Mouse (Mus musculus): Measurements from ENCODE around the gene Tmem253. TPM values are rescaled to one million over a fixed set of nuclear protein-coding genes. Genes with fewer than 3 reads are reported as not detected.

Gene Tmem253
- total and polyA plus RNA-seq, 3 experiments: 2.2 to 4.2 (median 3.8) TPM

GRCm38 (mm10) chr14:51989461-51989970, 25.9 kb upstream of the Tmem253 start:
- H3K27me3 ChIP-seq (ENCODE audit: control insufficient read depth, insufficient read depth, low read length): no peaks in the 10 kb centered on the region
- H3K4me3 ChIP-seq: no peak overlapping the region
- H3K9ac ChIP-seq (ENCODE audit: low read depth, low read length): no peak overlapping the region
- DNase-seq: peak in 1 of 2 experiments; percentile 19
- no peaks in the 10 kb centered on the region for H3K4me1 ChIP-seq (ENCODE audit: control insufficient read depth, insufficient read depth, low read length)
- WGBS: 72% methylated on average over 12 of the region's 12 CpGs
- H3K27ac ChIP-seq: peak overlapping the region; percentile 26
- no peaks in the 10 kb centered on the region for H3K79me2 ChIP-seq (replicated peaks; ENCODE audit: control insufficient read depth, insufficient read depth, low read length)
- no peaks in the 10 kb centered on the region for H3K36me3 ChIP-seq (ENCODE audit: control insufficient read depth, insufficient read depth, low read length)
- TF ChIP-seq CTCF (IDR thresholded peaks at IDR 0.05) (no peak), EP300 (IDR thresholded peaks at IDR 0.05; ENCODE audit: insufficient read depth, low read depth, low read length) (no peak), POLR2A (IDR thresholded peaks at IDR 0.05; ENCODE audit: insufficient read depth, low read depth, low read length) (no peak)
- intact Hi-C loops (cut with DNase I): no loop called here

GRCm38 (mm10) chr14:51994453-51994852, 21.0 kb upstream of the Tmem253 start:
- WGBS: 84% methylated on average over 4 of the region's 4 CpGs
- no peaks in the 10 kb centered on the region for H3K27me3 ChIP-seq (ENCODE audit: control insufficient read depth, insufficient read depth, low read length)
- no peak for DNase-seq
- H3K9ac ChIP-seq (ENCODE audit: low read depth, low read length): no peak overlapping the region
- H3K27ac ChIP-seq: no peak overlapping the region
- H3K79me2 ChIP-seq (replicated peaks; ENCODE audit: control insufficient read depth, insufficient read depth, low read length): no peaks in the 10 kb centered on the region
- TF ChIP-seq EP300 (IDR thresholded peaks at IDR 0.05; ENCODE audit: insufficient read depth, low read depth, low read length) (no peak), POLR2A (IDR thresholded peaks at IDR 0.05; ENCODE audit: insufficient read depth, low read depth, low read length) (no peak), CTCF (IDR thresholded peaks at IDR 0.05) (no peak)
- H3K36me3 ChIP-seq (ENCODE audit: control insufficient read depth, insufficient read depth, low read length): no peaks in the 10 kb centered on the region
- intact Hi-C loops (cut with DNase I): no loop called here
- H3K4me1 ChIP-seq (ENCODE audit: control insufficient read depth, insufficient read depth, low read length): no peaks in the 10 kb centered on the region
- H3K4me3 ChIP-seq: no peak overlapping the region

GRCm38 (mm10) chr14:51995219-51995871, 20.1 kb upstream of the Tmem253 start:
- H3K27ac ChIP-seq: no peak overlapping the region
- no peaks in the 10 kb centered on the region for H3K4me1 ChIP-seq (ENCODE audit: control insufficient read depth, insufficient read depth, low read length)
- TF ChIP-seq CTCF (IDR thresholded peaks at IDR 0.05) (no peak), POLR2A (IDR thresholded peaks at IDR 0.05; ENCODE audit: insufficient read depth, low read depth, low read length) (no peak), EP300 (IDR thresholded peaks at IDR 0.05; ENCODE audit: insufficient read depth, low read depth, low read length) (no peak)
- no peak overlapping the region for H3K9ac ChIP-seq (ENCODE audit: low read depth, low read length)
- H3K4me3 ChIP-seq: no peak overlapping the region
- H3K27me3 ChIP-seq (ENCODE audit: control insufficient read depth, insufficient read depth, low read length): no peaks in the 10 kb centered on the region
- no peaks in the 10 kb centered on the region for H3K36me3 ChIP-seq (ENCODE audit: control insufficient read depth, insufficient read depth, low read length)
- WGBS: 67% methylated on average over 12 of the region's 12 CpGs
- intact Hi-C loops (cut with DNase I): no loop called here
- no peak for DNase-seq
- H3K79me2 ChIP-seq (replicated peaks; ENCODE audit: control insufficient read depth, insufficient read depth, low read length): no peaks in the 10 kb centered on the region

- Histone ChIP-seq H3K36me3 (ENCODE audit: control insufficient read depth, insufficient read depth, low read length) (no peaks in the 10 kb centered on the region), H3K4me1 (ENCODE audit: control insufficient read depth, insufficient read depth, low read length) (no peaks in the 10 kb centered on the region), H3K4me3 (no peak overlapping the region), H3K79me2 (replicated peaks; ENCODE audit: control insufficient read depth, insufficient read depth, low read length) (no peaks in the 10 kb centered on the region), H3K9ac (ENCODE audit: low read depth, low read length) (no peak overlapping the region), H3K27me3 (ENCODE audit: control insufficient read depth, insufficient read depth, low read length) (no peaks in the 10 kb centered on the region), H3K27ac (no peak overlapping the region)
- WGBS: 79% methylated on average over 13 of the region's 13 CpGs
- TF ChIP-seq EP300 (IDR thresholded peaks at IDR 0.05; ENCODE audit: insufficient read depth, low read depth, low read length) (no peak), CTCF (IDR thresholded peaks at IDR 0.05) (peak; percentile 68), POLR2A (IDR thresholded peaks at IDR 0.05; ENCODE audit: insufficient read depth, low read depth, low read length) (no peak)
- no peak for DNase-seq
- intact Hi-C loops (cut with DNase I): no loop called here
These were observed 19.1 kb upstream of the Tmem253 start for GRCm38 (mm10) chr14:51996231-51996841.

- WGBS: 64% methylated on average over 17 of the region's 17 CpGs
- intact Hi-C loops (cut with DNase I): no loop called here
- Histone ChIP-seq H3K27me3 (ENCODE audit: control insufficient read depth, insufficient read depth, low read length) (no peaks in the 10 kb centered on the region), H3K36me3 (ENCODE audit: control insufficient read depth, insufficient read depth, low read length) (no peaks in the 10 kb centered on the region), H3K4me1 (ENCODE audit: control insufficient read depth, insufficient read depth, low read length) (no peaks in the 10 kb centered on the region), H3K27ac (no peak overlapping the region), H3K9ac (ENCODE audit: low read depth, low read length) (no peak overlapping the region), H3K4me3 (no peak overlapping the region), H3K79me2 (replicated peaks; ENCODE audit: control insufficient read depth, insufficient read depth, low read length) (no peaks in the 10 kb centered on the region)
- peak in 1 of 2 experiments; percentile 39 for DNase-seq
- TF ChIP-seq POLR2A (IDR thresholded peaks at IDR 0.05; ENCODE audit: insufficient read depth, low read depth, low read length) (no peak), CTCF (IDR thresholded peaks at IDR 0.05) (no peak), EP300 (IDR thresholded peaks at IDR 0.05; ENCODE audit: insufficient read depth, low read depth, low read length) (no peak)
These were observed 18.6 kb upstream of the Tmem253 start for GRCm38 (mm10) chr14:51996866-51997265.

GRCm38 (mm10) chr14:51997483-51997882, 18.0 kb upstream of the Tmem253 start:
- Histone ChIP-seq H3K27me3 (ENCODE audit: control insufficient read depth, insufficient read depth, low read length) (no peaks in the 10 kb centered on the region), H3K27ac (no peak overlapping the region), H3K4me3 (no peak overlapping the region), H3K79me2 (replicated peaks; ENCODE audit: control insufficient read depth, insufficient read depth, low read length) (no peaks in the 10 kb centered on the region), H3K4me1 (ENCODE audit: control insufficient read depth, insufficient read depth, low read length) (no peaks in the 10 kb centered on the region), H3K36me3 (ENCODE audit: control insufficient read depth, insufficient read depth, low read length) (no peaks in the 10 kb centered on the region), H3K9ac (ENCODE audit: low read depth, low read length) (no peak overlapping the region)
- 91% methylated on average over 14 of the region's 14 CpGs for WGBS
- intact Hi-C loops (cut with DNase I): no loop called here
- TF ChIP-seq CTCF (IDR thresholded peaks at IDR 0.05): no peak
- TF ChIP-seq POLR2A (IDR thresholded peaks at IDR 0.05; ENCODE audit: insufficient read depth, low read depth, low read length): no peak
- no peak for TF ChIP-seq EP300 (IDR thresholded peaks at IDR 0.05; ENCODE audit: insufficient read depth, low read depth, low read length)
- peak in 1 of 2 experiments; percentile 17 for DNase-seq
